Mouse (Mus musculus) thymus, adult 2 months (tissue): ENCODE measurements around the gene Lcn6.

Source experiments
- CTCF ChIP-seq: fragments of 200-500 bp; IDR thresholded peaks from 2 replicates; pipeline ENCODE4 v1.5.1; 2012; ENCODE audit warnings: mild to moderate bottlenecking, control low read depth, low read length, moderate library complexity, borderline replicate concordance; ENCODE audit not compliant: control insufficient read depth, poor library complexity, insufficient read depth; ENCODE audit errors: extremely low read depth
- POLR2A ChIP-seq: fragments of 200-500 bp; IDR thresholded peaks from 2 replicates; pipeline ENCODE4 v1.6.1; 2012; ENCODE audit warnings: mild to moderate bottlenecking, low read length, control low read depth, moderate library complexity; ENCODE audit not compliant: control insufficient read depth, poor library complexity, insufficient read depth; ENCODE audit errors: extremely low read depth

- TF ChIP-seq CTCF (no peak), POLR2A (no peak)
These were observed 23.7 kb upstream of the Lcn6 start, which contains the start of gene Lcn8 for GRCm38 (mm10) chr2:25652902-25653301.
